Mouse (Mus musculus): ENCODE measurements around the gene Dctpp1.

Gene Dctpp1

GRCm38 (mm10) chr7:127223515-127224478 lies 36.7 kb downstream of the Dctpp1 start:
- TF ChIP-seq GATA4 (IDR thresholded peaks at IDR 0.05; ENCODE audit: insufficient replicate concordance, low read length), result no peak

GRCm38 (mm10) chr7:127223106-127223505 lies 37.4 kb downstream of the Dctpp1 start:
- TF ChIP-seq GATA4 (IDR thresholded peaks at IDR 0.05; ENCODE audit: insufficient replicate concordance, low read length), result no peak

DNA sequence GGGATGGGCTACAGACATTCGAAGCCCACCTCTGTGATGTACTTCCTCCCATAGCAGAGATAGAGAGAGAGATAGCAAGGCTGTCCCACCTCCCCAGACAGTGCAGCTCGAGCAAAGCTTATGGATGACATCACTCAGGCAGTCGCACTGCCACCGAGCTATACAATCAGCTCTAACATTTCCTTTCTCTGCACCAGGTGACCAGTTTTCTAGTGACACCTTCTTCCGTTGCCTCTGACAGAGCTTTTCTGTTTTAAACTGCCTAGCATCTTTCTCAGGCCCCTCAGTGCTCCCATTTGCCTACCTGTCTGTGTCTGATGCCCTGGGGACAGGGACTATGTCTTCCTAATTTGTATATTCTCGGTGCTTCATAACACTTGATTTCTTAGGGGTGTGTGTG lies 40.1 kb downstream of the Dctpp1 start:
- TF ChIP-seq GATA4 (IDR thresholded peaks at IDR 0.05; ENCODE audit: insufficient replicate concordance, low read length), result no peak

GRCm38 (mm10) chr7:127218670-127219069 lies 41.8 kb downstream of the Dctpp1 start:
- TF ChIP-seq GATA4 (IDR thresholded peaks at IDR 0.05; ENCODE audit: insufficient replicate concordance, low read length), result no peak

DNA sequence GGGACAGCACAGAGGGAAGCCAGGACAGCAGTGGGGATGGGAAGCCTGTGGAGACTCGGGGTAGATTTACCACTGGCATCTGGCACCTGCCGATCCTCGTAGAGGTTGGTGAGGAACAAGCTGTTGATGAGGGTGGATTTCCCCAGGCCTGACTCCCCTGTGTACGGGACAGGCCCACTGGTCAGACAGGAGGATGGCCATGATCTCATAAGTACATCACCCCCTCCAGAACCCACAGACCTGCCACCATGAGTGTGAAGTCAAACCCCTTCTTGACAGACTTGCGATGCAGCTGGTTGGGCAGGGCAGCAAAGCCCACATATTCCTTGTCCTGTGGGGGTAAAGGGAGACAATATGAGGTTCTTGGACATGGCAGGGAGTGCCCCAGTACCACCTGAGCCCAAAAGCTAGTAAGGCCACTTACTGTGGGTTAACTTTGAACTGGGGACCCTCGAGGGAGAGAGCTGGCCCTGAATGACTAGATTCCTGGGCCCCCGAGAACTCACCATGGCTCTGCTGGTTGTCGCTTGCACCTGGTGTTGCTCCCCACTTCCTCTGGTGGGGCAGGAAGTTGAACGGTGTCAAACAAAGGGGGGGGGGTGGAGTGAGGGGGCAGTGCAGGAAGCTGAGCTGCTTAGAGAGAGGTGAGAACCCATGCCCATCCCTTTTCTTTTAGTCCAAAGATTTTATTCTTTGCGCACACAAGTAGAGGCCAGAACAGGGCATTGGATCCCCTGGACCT lies 42.4 kb downstream of the Dctpp1 start:
- no peak for TF ChIP-seq GATA4 (IDR thresholded peaks at IDR 0.05; ENCODE audit: insufficient replicate concordance, low read length)

GRCm38 (mm10) chr7:127217475-127217874 lies 43.0 kb downstream of the Dctpp1 start:
- no peak for TF ChIP-seq GATA4 (IDR thresholded peaks at IDR 0.05; ENCODE audit: insufficient replicate concordance, low read length)

DNA sequence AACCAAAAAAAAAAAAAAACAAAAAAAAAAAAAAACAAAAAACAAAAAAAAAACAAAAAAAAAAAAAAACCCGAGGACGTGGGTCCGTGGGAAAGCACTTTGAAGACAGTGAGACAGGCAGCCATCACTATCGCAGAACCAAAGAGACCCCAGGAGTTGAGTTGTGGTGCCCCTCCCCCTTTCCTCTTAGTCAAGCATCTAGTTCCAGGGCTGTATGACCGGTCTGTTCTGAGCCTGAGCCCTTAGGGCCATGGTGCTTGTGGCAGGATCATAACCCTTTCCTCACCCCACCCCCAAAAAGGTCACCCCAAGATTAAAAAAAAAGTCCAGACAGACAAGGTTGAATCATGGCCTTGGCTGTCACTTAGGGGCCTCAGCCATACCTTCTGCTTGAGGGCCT lies 44.2 kb downstream of the Dctpp1 start:
- TF ChIP-seq GATA4 (IDR thresholded peaks at IDR 0.05; ENCODE audit: insufficient replicate concordance, low read length), result no peak

DNA sequence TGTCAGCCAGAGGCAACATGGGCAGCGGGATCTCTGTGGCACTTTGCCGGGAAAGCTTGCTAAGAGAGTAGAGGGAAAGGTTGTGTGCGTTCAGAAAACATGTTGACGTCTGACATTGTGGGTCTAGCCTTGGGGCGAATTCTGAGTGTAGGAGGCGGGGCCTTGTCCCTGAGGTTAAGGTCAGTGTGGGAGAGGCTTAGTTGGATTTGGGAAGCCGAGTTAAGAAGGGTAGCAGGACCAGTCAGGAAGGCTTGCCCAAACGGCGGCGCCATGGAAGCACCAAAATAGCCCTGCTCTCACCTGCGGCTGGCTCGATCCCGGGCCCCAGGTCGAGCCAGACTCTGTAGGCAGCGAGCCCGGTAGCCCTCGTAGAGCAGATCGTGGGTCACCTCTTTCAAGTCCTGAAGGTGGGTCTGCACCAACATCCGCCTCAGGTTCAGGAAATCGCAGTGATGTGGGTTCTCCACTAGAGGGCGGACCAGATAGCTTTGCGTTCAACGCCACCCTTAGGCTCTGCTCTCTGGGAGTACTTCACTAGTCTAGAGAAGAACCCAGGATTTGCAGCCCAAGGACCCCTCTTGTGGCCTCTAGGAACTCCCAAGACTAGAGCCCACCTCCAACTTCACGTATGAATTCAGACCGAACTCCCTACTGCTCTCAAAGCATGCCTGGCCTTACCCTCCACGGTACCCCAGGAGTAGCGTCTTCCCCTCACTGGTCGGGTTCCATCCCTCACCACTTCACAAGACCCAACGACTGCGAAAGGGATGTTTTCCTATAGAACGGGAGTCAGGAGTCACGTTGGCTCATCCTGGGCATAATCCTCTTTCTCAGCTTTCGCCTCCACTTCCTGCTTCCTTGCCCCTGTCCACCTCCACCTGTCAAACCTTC lies 45.3 kb downstream of the Dctpp1 start:
- no peak for TF ChIP-seq GATA4 (IDR thresholded peaks at IDR 0.05; ENCODE audit: insufficient replicate concordance, low read length)

GRCm38 (mm10) chr7:127214521-127214920 lies 46.0 kb downstream of the Dctpp1 start:
- TF ChIP-seq GATA4 (IDR thresholded peaks at IDR 0.05; ENCODE audit: insufficient replicate concordance, low read length), result no peak

GRCm38 (mm10) chr7:127213930-127214329 lies 46.6 kb downstream of the Dctpp1 start:
- TF ChIP-seq GATA4 (IDR thresholded peaks at IDR 0.05; ENCODE audit: insufficient replicate concordance, low read length), result no peak

- no peak for TF ChIP-seq GATA4 (IDR thresholded peaks at IDR 0.05; ENCODE audit: insufficient replicate concordance, low read length)
Measured at GRCm38 (mm10) chr7:127213485-127213884, 47.0 kb downstream of the Dctpp1 start.

DNA sequence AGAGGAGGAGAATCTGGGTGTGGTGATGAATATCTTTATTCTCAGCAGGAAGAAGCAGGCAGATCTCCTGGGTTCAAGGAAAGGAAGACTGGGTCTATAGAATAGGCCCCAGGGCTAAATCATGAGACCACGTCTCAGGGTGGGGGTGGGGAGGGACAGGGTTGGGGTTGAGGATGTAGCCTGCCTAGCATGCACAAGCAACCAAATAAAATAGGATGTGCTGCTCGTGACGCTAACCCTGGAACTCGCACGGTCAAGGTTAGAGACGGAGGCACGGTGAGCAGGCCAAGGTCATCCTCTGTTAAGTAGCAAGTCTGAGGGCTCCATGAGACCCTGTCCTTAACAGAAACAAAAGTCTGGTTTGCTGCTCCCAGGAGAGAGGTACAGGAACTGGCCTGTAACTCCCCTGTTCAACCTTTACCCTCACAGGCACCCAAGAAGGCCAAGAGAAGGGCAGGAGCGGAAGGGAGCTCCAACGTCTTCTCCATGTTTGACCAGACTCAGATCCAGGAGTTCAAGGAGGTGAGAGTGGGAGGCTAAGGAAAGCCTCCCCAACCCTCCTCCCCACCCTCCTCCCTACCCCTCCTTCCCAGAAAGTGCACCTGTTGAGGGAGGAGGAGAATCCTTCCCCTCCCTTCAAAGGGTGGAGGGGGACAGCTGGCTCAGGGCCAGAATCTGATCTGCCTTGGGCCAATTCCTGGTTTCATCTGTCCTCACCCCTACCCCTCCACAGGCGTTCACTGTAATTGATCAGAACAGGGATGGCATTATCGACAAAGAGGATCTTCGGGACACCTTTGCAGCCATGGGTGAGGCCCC lies 47.9 kb downstream of the Dctpp1 start:
- TF ChIP-seq GATA4 (IDR thresholded peaks at IDR 0.05; ENCODE audit: insufficient replicate concordance, low read length), result no peak

GRCm38 (mm10) chr7:127211014-127211745 lies 49.3 kb downstream of the Dctpp1 start:
- TF ChIP-seq GATA4 (IDR thresholded peaks at IDR 0.05; ENCODE audit: insufficient replicate concordance, low read length), result no peak

GRCm38 (mm10) chr7:127210266-127210665 lies 50.2 kb downstream of the Dctpp1 start:
- TF ChIP-seq GATA4 (IDR thresholded peaks at IDR 0.05; ENCODE audit: insufficient replicate concordance, low read length), result no peak
